Mouse (Mus musculus) neural tube, embryonic 12.5 days (tissue): Measurements from ENCODE around the gene Lrfn4. TPM values are rescaled to one million over a fixed set of nuclear protein-coding genes. Genes with fewer than 3 reads are reported as not detected.

Experiments used
- microRNA-seq: library from miRNA; unstranded; fragments of <30 nt; microRNA quantifications from one replicate; pipeline ENCODE4, GENCODE M21; 2017
- polyA plus RNA-seq: library from polyadenylated mRNA; unstranded; fragments of >200 nt; fragmentation: Nextera tagmentation; extraction: Ambion mirVana; gene quantifications from 2 replicates; pipeline ENCODE4 v1.2.1, GENCODE M21; 2016

Gene Lrfn4
- polyA plus RNA-seq, 1 experiment from 2014 or later: 17.9 TPM

Small RNA genes within 50 kb of the gene (microRNA-seq; reads per million reads assigned to microRNA genes)
- 1.7 reads per million for gene Mir6986

Other genes starting within 250 kb of the Lrfn4 start
- 49.6 and 51.7 TPM in 2 replicates for gene Kdm2a, start 217.4 kb downstream of the Lrfn4 start, polyA plus RNA-seq
- 10.3 and 11.6 TPM in 2 replicates for gene Rhod, start 176.2 kb downstream of the Lrfn4 start, polyA plus RNA-seq
- gene Syt12, start 138.2 kb downstream of the Lrfn4 start, polyA plus RNA-seq: 1.7 and 1.9 TPM in 2 replicates
- not detected in 2 replicates for gene 2010003K11Rik, start 117.1 kb downstream of the Lrfn4 start, polyA plus RNA-seq
- 22.6 and 23.5 TPM in 2 replicates for gene Pcx, start 105.2 kb downstream of the Lrfn4 start, polyA plus RNA-seq
- 56.1 and 60.5 TPM in 2 replicates for gene Rce1, start 10.0 kb upstream of the Lrfn4 start, polyA plus RNA-seq
- gene Gm960, start 83.0 kb upstream of the Lrfn4 start, polyA plus RNA-seq: 3.8 and 5.9 TPM in 2 replicates
- gene Sptbn2, start 95.5 kb upstream of the Lrfn4 start, polyA plus RNA-seq: 39.5 and 41.8 TPM in 2 replicates
- gene Rbm4b, start 140.8 kb upstream of the Lrfn4 start, polyA plus RNA-seq: 157 and 164 TPM in 2 replicates
- 102 and 106 TPM in 2 replicates for gene Rbm4, start 178.2 kb upstream of the Lrfn4 start, polyA plus RNA-seq
- gene Gm21992, start 195.9 kb upstream of the Lrfn4 start, polyA plus RNA-seq: 28.1 and 34.7 TPM in 2 replicates
- 96.3 and 97.1 TPM in 2 replicates for gene Rbm14, start 196.0 kb upstream of the Lrfn4 start, polyA plus RNA-seq
- 42.3 and 44.1 TPM in 2 replicates for gene Ccs, start 223.7 kb upstream of the Lrfn4 start, polyA plus RNA-seq
- gene Ccdc87, start 223.7 kb upstream of the Lrfn4 start, polyA plus RNA-seq: 0.14 and 0.26 TPM in 2 replicates
- gene Ctsf, start 239.5 kb upstream of the Lrfn4 start, polyA plus RNA-seq: 59.0 and 61.8 TPM in 2 replicates